Mouse (Mus musculus): ENCODE data around the gene Xpnpep3. TPM values are rescaled to one million over a fixed set of nuclear protein-coding genes. Genes with fewer than 3 reads are reported as not detected.
"Not testable (repeated sequence)": the region's sequence is repeated elsewhere in the genome, so short reads cannot be mapped to it uniquely, and the experiment has no call there.

The Xpnpep3 gene
- polyA plus RNA-seq, 1 experiment from 2014 or later = 8.3 TPM

DNA sequence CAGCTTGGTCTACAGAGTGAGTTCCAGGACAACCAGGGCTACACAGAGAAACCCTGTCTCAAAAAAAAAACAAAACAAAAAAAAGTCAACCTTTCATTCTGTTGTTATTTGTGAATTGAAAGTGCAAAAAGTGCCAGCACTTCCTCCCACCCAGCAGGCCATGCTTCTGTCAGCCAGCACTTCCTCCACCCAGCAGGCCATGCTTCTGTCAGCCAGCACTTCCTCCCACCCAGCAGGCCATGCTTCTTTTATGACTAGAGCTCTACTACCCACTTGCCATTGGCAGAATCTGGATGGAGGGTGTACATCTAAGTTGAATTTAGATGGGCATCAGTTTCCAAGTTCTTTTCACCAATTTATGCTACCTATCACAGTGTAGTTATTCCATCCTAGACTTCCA lies 6.9 kb upstream of the Xpnpep3 start:
- H3K9me3 ChIP-seq (ENCODE audit: control insufficient read depth, low read length) = no peaks in the 10 kb centered on the region
- H3K27ac ChIP-seq (ENCODE audit: low read depth, low read length) = no peak overlapping the region
- no peak overlapping the region for H3K9ac ChIP-seq (ENCODE audit: low read depth, low read length)
- no peaks in the 10 kb centered on the region for H3K27me3 ChIP-seq (replicated peaks; ENCODE audit: control insufficient read depth, insufficient read depth, low read length)
- H3K4me1 ChIP-seq (ENCODE audit: control insufficient read depth, insufficient read depth, low read depth, low read length) = peaks cover 12% of the 10 kb centered on the region
- no peak for ATAC-seq
- H3K4me2 ChIP-seq (ENCODE audit: low read length) = no peak overlapping the region
- no peak overlapping the region for H3K4me3 ChIP-seq (ENCODE audit: low read length)
- H3K36me3 ChIP-seq (ENCODE audit: control insufficient read depth, insufficient read depth, low read length) = peaks cover 14% of the 10 kb centered on the region

GRCm38 (mm10) chr15:81394211-81394915 lies 5.6 kb upstream of the Xpnpep3 start:
- no peak for ATAC-seq
- 88% methylated on average over 8 of the region's 8 CpGs for WGBS
- Histone ChIP-seq H3K36me3 (ENCODE audit: control insufficient read depth, insufficient read depth, low read length) (peaks cover 9% of the 10 kb centered on the region; the same call in 1 of the 2 replicates), H3K27me3 (replicated peaks; ENCODE audit: control insufficient read depth, insufficient read depth, low read length) (no peaks in the 10 kb centered on the region), H3K27ac (ENCODE audit: low read depth, low read length) (no peak overlapping the region), H3K9me3 (ENCODE audit: control insufficient read depth, low read length) (no peaks in the 10 kb centered on the region), H3K4me2 (ENCODE audit: low read length) (no peak overlapping the region), H3K4me1 (ENCODE audit: control insufficient read depth, insufficient read depth, low read depth, low read length) (peaks cover 18% of the 10 kb centered on the region), H3K4me3 (ENCODE audit: low read length) (no peak overlapping the region), H3K9ac (ENCODE audit: low read depth, low read length) (no peak overlapping the region)

DNA sequence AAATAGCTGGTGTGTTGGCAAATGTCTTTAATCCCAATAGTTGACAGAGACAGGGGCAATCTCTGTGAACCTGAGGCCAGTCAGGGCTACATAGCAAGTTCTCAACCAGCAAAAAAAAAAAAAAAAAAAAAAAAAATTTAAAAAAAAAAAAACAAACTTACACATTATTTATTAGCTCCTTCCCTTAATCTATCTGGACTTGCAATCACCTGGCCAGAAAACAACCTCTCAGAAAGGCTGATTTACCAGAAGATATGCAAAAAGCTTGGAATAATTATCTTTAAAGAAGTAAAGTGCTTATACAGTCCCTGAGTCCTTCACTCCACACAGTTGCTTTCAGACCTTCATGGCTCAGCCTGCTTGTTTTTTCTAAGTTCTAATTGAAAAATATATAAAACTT lies 1.7 kb upstream of the Xpnpep3 start:
- Histone ChIP-seq H3K9me3 (ENCODE audit: control insufficient read depth, low read length) (no peaks in the 10 kb centered on the region), H3K4me1 (ENCODE audit: control insufficient read depth, insufficient read depth, low read depth, low read length) (peaks cover 25% of the 10 kb centered on the region), H3K9ac (ENCODE audit: low read depth, low read length) (peak overlapping the region; percentile 94; the same call in 1 of the 2 replicates), H3K27me3 (replicated peaks; ENCODE audit: control insufficient read depth, insufficient read depth, low read length) (no peaks in the 10 kb centered on the region), H3K4me3 (ENCODE audit: low read length) (peak overlapping the region; percentile 99), H3K36me3 (ENCODE audit: control insufficient read depth, insufficient read depth, low read length) (no peaks in the 10 kb centered on the region; the same call in 1 of the 2 replicates), H3K27ac (ENCODE audit: low read depth, low read length) (no peak overlapping the region), H3K4me2 (ENCODE audit: low read length) (peak overlapping the region; percentile 82)
- no peak for ATAC-seq

DNA sequence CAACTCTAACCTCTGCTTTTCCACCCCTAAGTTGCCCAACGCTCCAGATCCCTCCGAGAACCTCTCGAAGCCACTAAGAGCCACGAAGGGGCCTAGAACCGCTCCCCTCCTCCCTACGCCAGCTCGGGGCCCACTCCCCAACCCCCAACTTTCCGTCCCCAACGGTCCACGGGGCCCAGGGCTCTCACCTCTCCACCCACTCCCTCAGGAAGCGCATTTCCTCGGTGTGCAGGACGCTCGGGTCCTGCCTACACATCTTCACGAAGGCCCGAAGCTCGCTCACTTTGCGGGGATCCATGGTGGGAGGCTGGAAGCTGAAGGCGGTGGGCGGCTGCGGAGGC lies 671 bp upstream of the Xpnpep3 start:
- ATAC-seq = no peak
- no peaks in the 10 kb centered on the region for H3K27me3 ChIP-seq (replicated peaks; ENCODE audit: control insufficient read depth, insufficient read depth, low read length)
- WGBS = 0% methylated on average over 21 of the region's 21 CpGs

DNA sequence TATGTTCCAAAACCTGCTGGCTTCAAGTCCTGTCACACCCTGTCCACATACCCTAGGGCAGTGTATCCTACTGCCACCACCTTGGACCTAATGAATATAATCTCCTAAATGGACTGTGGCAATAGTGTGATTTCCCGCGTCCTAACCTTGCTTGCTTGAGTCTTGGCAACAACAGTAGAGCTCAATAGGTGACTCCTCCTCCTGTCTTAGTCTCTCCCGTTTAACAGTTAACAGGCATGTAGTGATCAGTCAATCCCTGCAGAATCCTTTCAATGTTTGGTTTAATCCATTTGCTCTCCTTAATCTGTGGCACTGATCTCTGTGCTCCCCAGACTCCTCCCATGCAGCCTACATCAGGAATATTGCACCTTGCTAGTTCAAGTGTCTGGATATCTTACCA lies 5.1 kb downstream of the Xpnpep3 start:
- H3K4me3 ChIP-seq (ENCODE audit: low read length) = no peak overlapping the region
- H3K36me3 ChIP-seq (ENCODE audit: control insufficient read depth, insufficient read depth, low read length) = no peaks in the 10 kb centered on the region
- no peak for ATAC-seq
- WGBS = 93% methylated on average over 3 of the region's 3 CpGs
- H3K27me3 ChIP-seq (replicated peaks; ENCODE audit: control insufficient read depth, insufficient read depth, low read length) = no peaks in the 10 kb centered on the region
- H3K4me1 ChIP-seq (ENCODE audit: control insufficient read depth, insufficient read depth, low read depth, low read length) = peaks cover 7% of the 10 kb centered on the region
- H3K4me2 ChIP-seq (ENCODE audit: low read length) = no peak overlapping the region
- no peak overlapping the region for H3K27ac ChIP-seq (ENCODE audit: low read depth, low read length)
- H3K9ac ChIP-seq (ENCODE audit: low read depth, low read length) = no peak overlapping the region
- H3K9me3 ChIP-seq (ENCODE audit: control insufficient read depth, low read length) = no peaks in the 10 kb centered on the region

More for the DNA sequence above, 671 bp upstream of the Xpnpep3 start:
- Histone ChIP-seq H3K9me3 (ENCODE audit: control insufficient read depth, low read length) (no peaks in the 10 kb centered on the region), H3K27ac (ENCODE audit: low read depth, low read length) (peak overlapping the region; percentile 96), H3K9ac (ENCODE audit: low read depth, low read length) (peak overlapping the region; percentile 94), H3K4me3 (ENCODE audit: low read length) (peak overlapping the region; percentile 99), H3K36me3 (ENCODE audit: control insufficient read depth, insufficient read depth, low read length) (no peaks in the 10 kb centered on the region; the same call in 1 of the 2 replicates), H3K4me1 (ENCODE audit: control insufficient read depth, insufficient read depth, low read depth, low read length) (peaks cover 25% of the 10 kb centered on the region), H3K4me2 (ENCODE audit: low read length) (peak overlapping the region; percentile 82)

DNA sequence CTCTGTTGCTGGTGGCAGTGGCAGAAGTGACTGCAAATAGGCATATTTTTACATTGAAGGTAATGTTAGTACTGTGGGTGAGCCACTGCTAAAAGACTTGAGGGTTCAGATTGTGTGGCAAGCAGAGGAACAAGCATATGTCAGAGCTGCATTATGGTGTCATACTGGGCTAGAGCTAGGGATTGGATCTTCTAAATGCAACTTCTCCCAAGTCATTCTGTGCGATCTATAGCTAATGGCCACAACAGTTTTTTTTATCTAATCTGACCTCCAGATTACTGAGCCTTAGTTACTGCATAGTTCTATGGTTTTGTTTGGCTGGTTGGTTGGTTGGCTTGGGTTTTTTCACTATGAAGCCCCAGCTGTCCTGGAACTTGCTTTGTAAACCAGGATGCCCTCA lies 8.3 kb downstream of the Xpnpep3 start, which contains the start of gene Dnajb7:
TSS of gene Dnajb7 (minus strand) at position 101 of the 400 bp plus-strand sequence.
- H3K9me3 ChIP-seq (ENCODE audit: control insufficient read depth, low read length) = no peaks in the 10 kb centered on the region
- WGBS = 100% methylated on average over 1 of the region's 1 CpGs
- no peaks in the 10 kb centered on the region for H3K4me1 ChIP-seq (ENCODE audit: control insufficient read depth, insufficient read depth, low read depth, low read length)
- H3K36me3 ChIP-seq (ENCODE audit: control insufficient read depth, insufficient read depth, low read length) = no peaks in the 10 kb centered on the region
- H3K27ac ChIP-seq (ENCODE audit: low read depth, low read length) = no peak within 1 kb of the TSS
- no peaks in the 10 kb centered on the region for H3K27me3 ChIP-seq (replicated peaks; ENCODE audit: control insufficient read depth, insufficient read depth, low read length)
- H3K4me3 ChIP-seq (ENCODE audit: low read length) = no peak within 1 kb of the TSS
- ATAC-seq = no peak
- no peak within 1 kb of the TSS for H3K9ac ChIP-seq (ENCODE audit: low read depth, low read length)
- no peak within 1 kb of the TSS for H3K4me2 ChIP-seq (ENCODE audit: low read length)

GRCm38 (mm10) chr15:81416763-81417310 lies 16.9 kb downstream of the Xpnpep3 start:
- H3K4me3 ChIP-seq (ENCODE audit: low read length) = peak overlapping the region; percentile 25
- ATAC-seq; H3K27ac ChIP-seq (ENCODE audit: low read depth, low read length); H3K27me3 ChIP-seq (replicated peaks; ENCODE audit: control insufficient read depth, insufficient read depth, low read length); H3K9me3 ChIP-seq (ENCODE audit: control insufficient read depth, low read length); H3K36me3 ChIP-seq (ENCODE audit: control insufficient read depth, insufficient read depth, low read length); H3K4me1 ChIP-seq (ENCODE audit: control insufficient read depth, insufficient read depth, low read depth, low read length): not testable (repeated sequence)
- 12% methylated on average over 22 of the region's 22 CpGs for WGBS
- peak overlapping the region; percentile 43; the same call in 1 of the 2 replicates for H3K9ac ChIP-seq (ENCODE audit: low read depth, low read length)
- peak overlapping the region; percentile 50 for H3K4me2 ChIP-seq (ENCODE audit: low read length)

- 95% methylated on average over 4 of the region's 4 CpGs for WGBS
- ATAC-seq = no peak
- no peak overlapping the region for H3K27ac ChIP-seq (ENCODE audit: low read depth, low read length)
Observed at GRCm38 (mm10) chr15:81418065-81418464, 18.1 kb downstream of the Xpnpep3 start.

GRCm38 (mm10) chr15:81421454-81421853 lies 21.5 kb downstream of the Xpnpep3 start:
- no peak overlapping the region for H3K27ac ChIP-seq (ENCODE audit: low read depth, low read length)
- no peak for ATAC-seq
- no peaks in the 10 kb centered on the region for H3K27me3 ChIP-seq (replicated peaks; ENCODE audit: control insufficient read depth, insufficient read depth, low read length)
- H3K4me1 ChIP-seq (ENCODE audit: control insufficient read depth, insufficient read depth, low read depth, low read length) = no peaks in the 10 kb centered on the region
- H3K9me3 ChIP-seq (ENCODE audit: control insufficient read depth, low read length) = no peaks in the 10 kb centered on the region
- 74% methylated on average over 1 of the region's 1 CpGs for WGBS
- no peak overlapping the region for H3K9ac ChIP-seq (ENCODE audit: low read depth, low read length)
- no peak overlapping the region for H3K4me3 ChIP-seq (ENCODE audit: low read length)
- H3K4me2 ChIP-seq (ENCODE audit: low read length) = no peak overlapping the region
- no peaks in the 10 kb centered on the region for H3K36me3 ChIP-seq (ENCODE audit: control insufficient read depth, insufficient read depth, low read length)

More at GRCm38 (mm10) chr15:81418065-81418464, 18.1 kb downstream of the Xpnpep3 start:
- no peaks in the 10 kb centered on the region for H3K9me3 ChIP-seq (ENCODE audit: control insufficient read depth, low read length)
- H3K36me3 ChIP-seq (ENCODE audit: control insufficient read depth, insufficient read depth, low read length) = no peaks in the 10 kb centered on the region; the same call in 1 of the 2 replicates
- H3K27me3 ChIP-seq (replicated peaks; ENCODE audit: control insufficient read depth, insufficient read depth, low read length) = no peaks in the 10 kb centered on the region
- H3K4me3 ChIP-seq (ENCODE audit: low read length) = no peak overlapping the region
- no peaks in the 10 kb centered on the region for H3K4me1 ChIP-seq (ENCODE audit: control insufficient read depth, insufficient read depth, low read depth, low read length)
- H3K4me2 ChIP-seq (ENCODE audit: low read length) = no peak overlapping the region
- no peak overlapping the region for H3K9ac ChIP-seq (ENCODE audit: low read depth, low read length)
